Mouse (Mus musculus) CD4-positive, CD25-positive, alpha-beta regulatory T cell, adult 4 months (primary cell): ENCODE results near the gene Cyp4f15. TPM values are rescaled to one million over a fixed set of nuclear protein-coding genes. Genes with fewer than 3 reads are reported as not detected.
"Not testable (repeated sequence)": the region's sequence is repeated elsewhere in the genome, so short reads cannot be mapped to it uniquely, and the experiment has no call there.

Source experiments
- ATAC-seq: one replicate; pipeline ENCODE4 v1.8.0; 2017
- polyA plus RNA-seq, 2 experiments: library from polyadenylated mRNA; unstranded; fragments of 100-300 nt; shearing (Covaris generic); gene quantifications; one replicate each; pipeline ENCODE4 v1.2.1; 2017

The Cyp4f15 gene
- polyA plus RNA-seq, result not detected

DNA sequence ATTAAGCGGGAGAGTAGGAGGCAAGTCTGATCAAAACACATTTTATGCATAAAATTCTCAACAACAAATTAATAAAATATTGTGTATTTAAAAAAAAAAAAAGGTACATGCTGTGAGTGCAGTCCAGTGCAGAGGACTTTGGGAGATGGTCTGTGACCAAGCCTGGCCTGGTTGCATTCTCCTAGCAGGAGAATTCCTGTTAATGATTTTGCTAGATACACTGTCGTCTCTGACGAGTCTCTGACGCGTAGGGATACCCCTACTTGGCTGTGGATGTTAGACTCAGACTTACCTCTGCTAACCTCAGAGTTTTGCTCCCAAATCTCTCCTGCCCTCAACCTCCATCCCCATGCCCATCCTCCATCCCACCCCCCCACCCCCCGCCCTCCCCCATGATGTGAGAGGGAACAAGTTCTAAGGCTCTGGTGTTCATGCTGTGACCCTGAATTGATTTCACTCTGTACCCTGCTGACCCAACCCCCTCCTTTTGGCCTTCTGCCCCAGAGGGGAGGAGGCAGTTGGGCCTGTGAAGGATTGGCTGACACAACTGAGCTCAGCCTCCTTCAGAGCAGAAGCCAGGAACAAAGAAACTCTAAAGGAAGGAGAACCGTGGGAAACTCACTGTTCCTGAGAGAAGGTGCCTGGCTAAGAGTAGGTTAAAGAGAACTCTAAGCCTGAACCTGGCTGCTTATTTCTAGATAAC, at the start of gene Cyp4f15:
Gene Cyp4f15 (plus strand): TSS at position 580 of the 703 bp plus-strand sequence.
- no peak for ATAC-seq

DNA sequence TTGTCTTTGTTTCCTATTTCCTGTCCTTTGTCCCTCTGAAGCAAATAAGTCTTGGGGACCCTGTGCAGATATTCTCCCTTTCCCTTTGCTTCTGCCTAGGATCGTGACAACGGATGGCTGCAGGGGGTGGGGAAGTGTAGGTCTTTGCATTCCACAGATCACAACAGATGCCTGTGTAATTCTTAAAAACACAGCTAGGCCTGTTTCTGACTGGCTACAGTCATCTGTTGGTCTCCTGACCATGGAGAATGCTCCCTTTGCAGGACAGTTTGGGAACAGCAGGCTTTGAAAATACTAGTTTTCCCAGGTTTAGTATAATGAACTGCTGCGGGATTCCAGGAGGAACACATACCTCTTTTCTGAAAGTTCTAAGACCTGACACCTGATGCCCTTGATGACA, 49.1 kb upstream of the Cyp4f15 start:
- no peak for ATAC-seq

DNA sequence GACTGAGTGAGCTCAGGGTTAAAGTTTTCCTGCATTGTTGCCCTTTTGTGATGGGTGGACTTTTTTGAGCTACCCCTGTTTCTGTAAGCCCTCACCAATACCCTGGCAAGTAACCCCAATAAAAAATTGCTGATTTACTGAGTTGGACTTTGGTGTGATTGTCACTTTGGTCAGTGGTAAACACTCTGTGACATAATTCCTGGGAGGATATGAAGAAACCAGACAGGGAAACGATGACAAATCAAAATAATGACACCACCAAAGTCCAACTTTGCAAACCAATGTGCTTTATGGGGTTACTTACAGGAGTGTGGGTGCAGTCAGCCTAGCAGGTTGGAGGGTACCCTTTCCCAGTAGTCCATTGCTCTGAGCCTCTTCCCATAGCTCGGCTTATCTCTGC, 48.3 kb upstream of the Cyp4f15 start:
- ATAC-seq, result no peak

DNA sequence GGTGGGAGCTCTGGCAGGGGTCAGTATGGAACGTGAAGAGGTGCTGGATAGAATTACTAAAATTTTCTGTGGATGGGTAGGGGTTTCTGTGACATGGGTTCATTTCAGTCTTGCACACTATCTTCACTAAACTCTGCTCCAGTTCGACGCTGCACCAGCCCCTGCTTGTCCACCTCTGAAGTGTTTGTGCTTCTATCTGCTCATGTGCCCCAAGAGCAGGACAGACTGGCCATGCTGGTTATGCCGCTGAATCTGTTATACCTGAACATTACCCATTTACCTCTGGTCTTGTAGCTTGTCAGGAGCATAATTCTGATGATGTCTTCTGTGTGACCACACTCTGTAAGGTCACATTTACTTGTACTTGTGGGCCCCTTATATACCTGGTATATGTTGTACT, 38.8 kb upstream of the Cyp4f15 start:
- no peak for ATAC-seq

DNA sequence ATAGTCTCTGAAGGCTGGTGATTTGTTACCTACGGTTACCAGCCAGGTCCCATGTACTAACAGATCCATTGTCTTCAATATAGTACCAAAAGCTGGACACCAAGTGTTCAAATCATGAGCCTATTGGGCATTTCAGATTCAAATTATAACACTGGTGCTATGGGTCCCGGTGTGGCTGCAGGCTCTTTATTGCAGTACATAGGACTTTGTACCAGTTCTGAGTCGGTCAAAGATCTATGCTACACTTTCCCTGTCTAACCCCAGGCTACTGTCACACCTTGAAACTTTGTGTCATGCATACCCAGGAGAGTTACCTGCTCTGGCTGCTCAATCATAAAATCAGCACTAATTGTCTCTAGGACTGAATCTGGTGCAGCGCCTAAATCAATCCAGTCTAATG, 31.6 kb upstream of the Cyp4f15 start:
- no peak for ATAC-seq

DNA sequence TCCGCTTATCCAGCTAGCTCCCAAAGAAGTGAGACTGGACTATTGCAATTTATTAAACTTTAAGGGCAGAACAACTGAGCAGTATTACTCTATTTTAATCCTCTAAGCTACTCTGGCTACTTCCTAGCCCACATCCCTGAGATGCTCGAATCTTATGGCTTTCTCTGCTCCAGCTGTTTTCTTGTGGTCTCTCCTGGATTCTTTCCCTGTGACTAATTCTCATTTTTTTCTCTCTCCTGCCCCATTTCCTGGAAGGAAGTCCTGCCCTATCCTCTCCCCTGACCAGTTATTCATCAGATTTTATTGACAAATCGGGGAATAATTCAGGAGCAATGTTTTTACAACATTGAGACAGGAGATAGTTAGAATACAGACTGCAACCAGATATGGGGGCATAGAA, 28.4 kb upstream of the Cyp4f15 start:
- ATAC-seq, result no peak

DNA sequence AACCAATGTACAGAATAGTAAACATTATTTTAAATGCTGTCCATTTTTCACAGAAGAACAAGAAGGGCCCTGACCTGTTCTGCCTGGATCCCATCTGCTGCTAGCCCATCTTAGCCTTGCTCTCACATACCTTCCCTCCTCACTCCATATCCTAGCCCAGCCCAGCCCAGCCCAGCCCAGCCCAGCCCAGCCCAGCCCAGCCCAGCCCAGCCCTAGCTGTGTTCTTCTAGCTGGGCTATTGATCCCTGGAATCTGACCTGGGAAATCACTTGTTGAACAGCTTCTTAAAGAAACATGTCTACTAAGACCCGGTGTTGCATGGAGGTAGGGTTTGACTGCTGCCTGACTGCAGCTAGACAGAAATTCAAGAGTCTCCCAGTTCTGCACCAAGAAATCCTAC, 27.2 kb upstream of the Cyp4f15 start:
- no peak for ATAC-seq

DNA sequence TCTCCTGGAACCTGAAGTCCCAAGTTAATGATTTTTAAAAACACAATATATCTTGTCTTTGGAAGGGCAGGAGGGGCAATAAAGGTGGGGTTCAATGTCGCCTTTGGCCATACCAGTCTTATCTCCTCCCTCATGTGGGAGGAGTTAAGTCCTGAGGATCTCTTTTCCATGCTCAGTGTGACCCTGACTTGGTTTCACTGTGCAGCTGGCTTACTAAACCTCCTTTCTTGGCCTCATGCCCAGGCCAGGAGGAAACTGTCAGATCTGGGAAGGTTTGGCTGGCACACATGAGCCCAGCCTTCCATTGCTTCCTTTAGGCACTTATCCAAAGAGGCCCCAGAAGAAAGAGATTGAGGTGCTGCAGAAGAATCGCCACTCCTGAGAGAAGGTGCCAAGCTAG, 26.7 kb upstream of the Cyp4f15 start, which contains the start of gene Cyp4f40:
Gene Cyp4f40 (plus strand): TSS at position 189 of the 400 bp plus-strand sequence.
- no peak for ATAC-seq

DNA sequence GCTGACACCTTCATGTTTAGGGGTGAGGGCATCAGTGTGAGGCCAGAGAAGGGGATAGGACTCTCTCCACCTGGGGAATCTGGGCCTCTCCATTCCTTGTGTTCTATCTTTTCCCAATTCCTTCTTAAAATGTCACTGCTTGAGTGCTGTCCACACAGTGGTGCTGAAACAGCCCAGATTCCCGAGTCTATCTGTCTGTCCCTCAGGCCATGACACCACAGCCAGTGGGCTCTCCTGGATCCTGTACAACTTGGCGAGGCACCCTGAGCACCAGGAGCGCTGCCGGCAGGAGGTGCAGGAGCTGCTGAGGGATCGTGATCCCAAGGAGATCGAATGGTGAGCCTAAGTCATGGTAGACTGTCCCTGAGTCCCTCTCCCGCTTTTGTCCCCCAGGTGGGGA, 11.5 kb upstream of the Cyp4f15 start:
- ATAC-seq, result no peak

DNA sequence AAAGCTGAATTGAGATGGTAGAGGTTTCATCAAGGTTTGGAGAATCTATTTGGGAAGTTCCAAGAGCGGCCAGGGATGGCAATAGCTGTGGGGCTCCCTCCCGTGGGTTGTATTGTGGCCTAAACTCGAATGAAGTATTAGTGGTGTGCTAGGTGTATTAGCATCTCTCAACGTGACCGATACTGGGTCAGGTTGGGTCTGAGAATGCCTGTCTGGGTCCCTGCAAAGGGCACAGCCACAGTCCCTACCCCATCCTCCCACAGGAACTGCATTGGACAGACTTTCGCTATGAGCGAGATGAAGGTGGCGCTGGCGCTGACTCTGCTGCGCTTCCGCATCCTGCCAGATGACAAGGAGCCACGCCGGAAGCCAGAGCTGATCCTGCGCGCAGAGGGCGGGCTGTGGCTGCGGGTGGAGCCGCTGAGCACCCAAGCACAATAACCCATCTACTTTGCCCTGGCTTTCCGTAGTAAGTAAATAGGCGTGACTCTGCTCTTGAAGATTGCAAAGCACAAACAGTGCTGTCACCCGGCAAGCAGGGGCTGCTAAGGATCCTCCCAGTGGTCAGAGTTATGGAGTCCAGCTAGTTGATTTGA, 9.3 kb upstream of the Cyp4f15 start:
- peak; percentile 60 for ATAC-seq

DNA sequence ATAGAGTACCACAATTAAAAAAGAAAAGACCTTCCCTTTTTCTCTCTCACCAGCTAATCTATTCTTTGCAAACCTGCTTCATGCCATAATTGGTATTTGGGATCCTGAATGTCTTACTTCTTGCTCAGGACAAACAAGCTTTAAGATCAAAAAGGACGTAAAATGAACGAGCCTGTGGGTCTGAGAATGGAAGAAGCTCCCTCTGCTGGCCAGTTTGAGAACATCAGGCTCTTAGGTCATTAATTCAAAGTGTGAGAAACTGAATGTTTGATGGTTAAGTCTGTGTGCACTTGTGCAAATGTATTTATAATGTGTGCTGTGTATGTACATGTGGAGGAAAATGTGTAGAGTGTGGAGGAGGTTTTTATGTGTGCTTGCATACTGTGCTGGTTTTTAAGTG, 5.0 kb upstream of the Cyp4f15 start:
- peak; percentile 45 for ATAC-seq

DNA sequence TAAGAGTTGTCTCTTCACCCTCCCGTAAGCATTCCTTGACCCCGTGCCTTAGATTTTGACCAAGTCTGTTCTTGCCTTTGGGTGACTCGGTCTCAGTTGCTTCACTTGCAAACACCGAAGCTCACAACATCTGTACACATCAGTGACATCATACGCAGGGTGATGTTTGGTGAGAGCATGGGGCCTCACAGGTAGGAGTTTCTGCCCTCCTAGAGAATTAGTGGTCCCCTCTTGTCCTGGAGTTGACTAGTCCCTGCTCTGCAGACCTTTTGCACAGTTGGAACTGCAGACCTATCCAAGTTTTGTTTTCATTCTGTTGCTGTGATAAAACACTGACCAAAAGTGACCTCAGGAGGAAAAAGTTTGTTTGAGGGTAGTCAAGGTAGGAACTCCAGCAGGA, 1.3 kb downstream of the Cyp4f15 start:
- ATAC-seq, result no peak

DNA sequence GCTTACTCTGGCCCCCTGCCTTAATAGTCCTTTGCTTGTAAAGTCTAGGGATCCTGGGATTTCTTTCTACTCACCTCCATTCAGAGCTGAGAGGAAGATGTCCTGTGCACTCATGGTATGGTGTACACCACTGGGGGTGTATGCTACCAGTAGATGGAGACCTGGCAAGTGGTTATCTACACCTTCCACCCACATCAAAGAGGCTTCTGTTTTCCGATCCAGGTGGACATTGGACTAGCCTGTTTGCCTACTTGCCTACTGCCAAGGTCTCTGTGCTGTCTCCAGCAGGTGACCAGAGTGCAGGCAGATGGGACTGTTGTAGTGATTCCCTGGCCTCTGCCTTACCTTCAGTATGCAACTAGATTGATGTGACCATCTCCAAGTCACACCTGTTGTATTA, 5.5 kb downstream of the Cyp4f15 start:
- no peak for ATAC-seq

DNA sequence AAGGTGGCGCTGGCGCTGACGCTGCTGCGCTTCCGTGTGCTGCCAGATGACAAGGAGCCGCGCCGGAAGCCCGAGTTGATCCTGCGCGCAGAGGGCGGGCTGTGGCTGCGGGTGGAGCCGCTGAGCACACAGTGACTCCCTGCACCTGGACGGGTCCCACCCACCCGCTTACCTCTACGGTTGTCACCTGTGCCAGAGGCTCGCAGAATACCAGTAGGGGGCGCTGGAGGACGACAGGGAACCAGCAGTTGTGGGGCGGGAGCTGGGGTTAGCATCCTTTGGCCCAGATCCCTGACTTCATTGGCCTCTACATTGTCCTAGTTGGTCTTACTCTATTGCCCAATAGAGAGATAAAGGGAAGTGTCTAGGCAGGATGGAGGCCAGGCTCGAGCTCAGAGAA, 17.4 kb downstream of the Cyp4f15 start:
- no peak for ATAC-seq

DNA sequence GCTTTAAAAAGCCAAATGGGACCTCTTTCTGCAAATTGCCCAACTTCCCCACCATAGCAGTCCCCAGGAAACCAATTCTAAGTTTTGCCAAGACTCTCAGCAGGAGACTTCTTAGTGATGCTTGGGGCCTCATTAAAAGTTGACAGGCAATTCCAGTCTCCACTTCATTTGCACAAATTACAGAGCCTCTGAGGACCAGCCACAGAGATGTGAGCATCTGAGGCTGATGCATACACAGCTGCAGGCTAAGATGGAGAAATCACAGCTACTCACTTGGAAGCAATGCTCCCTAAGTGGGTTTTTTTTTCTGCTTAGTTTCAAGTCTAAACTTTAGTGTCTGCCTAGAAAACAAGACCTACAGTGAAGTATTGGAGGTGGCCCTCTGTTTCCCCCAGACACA, 25.1 kb downstream of the Cyp4f15 start:
- not testable (repeated sequence) for ATAC-seq

DNA sequence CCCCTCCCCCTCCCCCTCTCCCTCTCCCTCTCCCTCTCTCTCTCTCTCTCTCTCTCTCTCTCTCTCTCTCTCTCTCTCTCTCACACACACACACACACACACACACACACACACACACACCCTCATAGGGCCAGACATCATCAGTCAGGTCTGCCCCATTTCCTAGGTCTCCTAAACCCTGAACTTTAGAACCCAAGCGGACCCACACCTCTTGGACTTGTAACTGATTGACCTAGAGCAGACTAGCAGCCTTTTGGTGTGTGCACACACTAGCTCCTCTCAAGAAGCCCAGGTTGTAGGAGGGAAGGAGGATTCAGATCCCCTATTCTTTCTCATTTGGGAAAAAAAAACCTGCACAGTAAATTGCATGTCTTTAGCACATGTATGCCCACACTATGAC, 36.7 kb downstream of the Cyp4f15 start:
- not testable (repeated sequence) for ATAC-seq

DNA sequence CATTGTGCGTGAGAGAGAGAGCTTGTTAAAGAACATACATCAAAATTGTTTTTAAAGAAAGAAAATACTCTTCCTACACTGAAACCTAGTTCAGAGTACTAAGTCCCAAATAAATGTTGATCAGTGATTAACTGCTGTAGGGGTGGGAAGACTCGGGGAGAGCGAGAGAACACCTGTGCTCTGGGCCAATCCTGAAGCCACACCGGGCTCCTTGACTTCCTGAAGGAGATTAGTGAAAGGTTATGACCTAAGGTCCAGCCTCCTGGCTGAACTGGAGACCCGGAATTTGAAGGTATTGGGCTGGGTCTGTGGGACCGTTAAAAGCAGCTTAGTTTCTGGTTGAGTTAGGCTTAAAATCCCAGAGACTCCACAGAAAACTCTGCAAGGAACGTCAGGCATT, 37.3 kb downstream of the Cyp4f15 start:
- ATAC-seq, result no peak

DNA sequence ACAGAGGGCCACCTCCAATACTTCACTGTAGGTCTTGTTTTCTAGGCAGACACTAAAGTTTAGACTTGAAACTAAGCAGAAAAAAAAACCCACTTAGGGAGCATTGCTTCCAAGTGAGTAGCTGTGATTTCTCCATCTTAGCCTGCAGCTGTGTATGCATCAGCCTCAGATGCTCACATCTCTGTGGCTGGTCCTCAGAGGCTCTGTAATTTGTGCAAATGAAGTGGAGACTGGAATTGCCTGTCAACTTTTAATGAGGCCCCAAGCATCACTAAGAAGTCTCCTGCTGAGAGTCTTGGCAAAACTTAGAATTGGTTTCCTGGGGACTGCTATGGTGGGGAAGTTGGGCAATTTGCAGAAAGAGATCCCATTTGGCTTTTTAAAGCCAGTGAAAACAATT, 40.9 kb downstream of the Cyp4f15 start:
- ATAC-seq, result not testable (repeated sequence)

DNA sequence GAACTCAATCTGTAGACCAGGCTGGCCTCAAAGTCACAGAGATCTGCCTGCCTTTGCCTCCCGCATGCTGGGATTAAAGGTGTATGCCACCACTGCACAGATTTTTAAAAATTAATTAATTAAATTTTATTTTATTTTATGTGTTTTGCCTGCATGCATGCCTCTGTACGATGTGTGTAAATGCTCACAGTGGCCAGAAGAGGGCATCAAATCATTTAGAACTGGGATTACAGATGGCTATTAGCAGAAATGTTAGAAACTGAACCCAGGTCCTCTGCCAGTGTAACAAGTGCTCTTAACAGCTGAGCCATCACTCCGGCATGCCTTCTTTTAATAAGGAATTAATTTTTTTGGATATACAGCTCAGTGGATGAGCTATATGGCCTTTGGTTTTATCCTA, 43.6 kb downstream of the Cyp4f15 start:
- ATAC-seq, result no peak

DNA sequence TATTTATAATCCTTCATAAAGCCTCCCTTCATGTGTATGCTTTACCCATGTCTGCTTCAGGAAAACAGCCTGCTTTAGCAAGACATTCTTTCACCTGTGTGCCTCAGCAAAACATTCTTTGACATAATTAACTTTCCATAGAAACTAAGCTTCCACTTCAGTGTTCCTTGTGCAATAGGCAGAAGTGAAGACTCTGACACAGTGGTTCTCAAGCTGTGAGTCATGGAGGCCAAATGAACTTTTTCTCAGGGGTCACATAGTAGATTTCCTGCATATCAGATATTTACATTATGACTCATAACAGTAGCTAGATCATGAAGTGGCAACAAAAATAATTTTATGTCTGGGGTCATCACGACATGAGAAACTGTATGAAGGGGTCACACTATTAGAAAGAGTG, 53.0 kb downstream of the Cyp4f15 start:
- no peak for ATAC-seq

DNA sequence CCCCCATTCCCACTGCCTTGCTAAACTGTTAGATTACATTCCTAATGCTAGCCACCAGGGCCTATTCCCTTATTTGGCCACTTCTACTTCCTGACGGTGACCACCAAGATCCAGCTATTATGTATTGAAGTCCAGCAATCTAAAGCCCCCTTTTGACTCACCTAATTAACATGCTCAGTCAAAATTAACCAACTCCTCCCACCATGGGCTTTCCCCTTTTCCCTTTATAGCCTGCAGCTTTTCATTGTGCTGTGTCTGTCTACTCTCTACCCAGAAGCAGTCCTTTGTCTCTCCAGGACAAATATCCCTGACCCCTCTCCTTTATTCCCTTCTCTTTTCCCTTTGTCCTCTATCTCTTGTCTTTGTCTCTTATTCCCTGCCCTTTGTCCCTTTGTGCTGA, 55.6 kb downstream of the Cyp4f15 start:
- ATAC-seq, result no peak

DNA sequence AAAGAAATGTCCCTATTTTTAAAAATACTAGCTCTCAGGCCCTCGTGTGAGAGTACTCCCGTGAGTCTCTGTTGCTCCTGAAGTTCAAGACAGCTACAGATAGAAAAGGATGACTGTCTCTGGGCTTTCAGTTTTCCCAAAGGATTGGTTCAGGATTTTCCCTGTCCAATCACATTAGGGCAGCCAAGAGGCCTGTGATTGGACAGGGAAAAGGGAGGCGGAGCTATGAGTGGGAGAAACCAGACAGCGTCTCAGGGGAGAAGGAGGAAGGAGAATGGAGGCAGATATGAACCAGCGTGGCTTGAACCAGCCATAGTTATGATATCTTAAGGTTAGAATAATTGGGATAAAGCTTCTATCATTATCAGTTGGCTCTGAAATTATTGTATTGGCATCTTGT, 65.2 kb downstream of the Cyp4f15 start:
- no peak for ATAC-seq
